Mouse (Mus musculus) c-Kit-positive CD71-negative TER-119-negative erythroid progenitor cells, embryonic 14.5 days (primary cell): ENCODE measurements at regions not wholly inside any gene's neighbourhood (a gene's known extent, or its start where the extent isn't known, plus 50 kb on each side); places are given as distances from the start of the nearest gene placed in this dataset.

Experiments used
- DNase-seq: peaks from one replicate; pipeline ENCODE4 v3.0.0-alpha.2; 2013; ENCODE audit warnings: low read depth

DNA sequence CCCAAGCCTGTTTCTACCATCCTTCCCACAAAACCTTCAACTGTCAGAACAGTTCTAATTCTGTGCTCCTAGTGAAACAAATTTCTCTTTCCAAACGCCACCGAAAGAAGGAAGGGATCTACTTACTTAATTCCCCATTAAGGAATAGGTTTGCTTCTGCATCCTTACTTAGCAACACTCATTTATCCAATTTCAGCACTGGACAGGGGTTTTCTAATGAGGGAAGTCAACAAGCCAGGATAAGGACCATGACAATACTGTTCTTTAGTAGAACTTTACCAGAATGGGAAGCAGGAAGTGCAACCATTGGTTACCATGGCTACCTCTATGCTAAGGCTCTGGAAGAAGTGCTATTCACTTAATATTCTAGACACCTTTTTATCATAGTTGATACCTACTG lies 68.6 kb upstream of the Id4 start:
- no peak for DNase-seq

DNA sequence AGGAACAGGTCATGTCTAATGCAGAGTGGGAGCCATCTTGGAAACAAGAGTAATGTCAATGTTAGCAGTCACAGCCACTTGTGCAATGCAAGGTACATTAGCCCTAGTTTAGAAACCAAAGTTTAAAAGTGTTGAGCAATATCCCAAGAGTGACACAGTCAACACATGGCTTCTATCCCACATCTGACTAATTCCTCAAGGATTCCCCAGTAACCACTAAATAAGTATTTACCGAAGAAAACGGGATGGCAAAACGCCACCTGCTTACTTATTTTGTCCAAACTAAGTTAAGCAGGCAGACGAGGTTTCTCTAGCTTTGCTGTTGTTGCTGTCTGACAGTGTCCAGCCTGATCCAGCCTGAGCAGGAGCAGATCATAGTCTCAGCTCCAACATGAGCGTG lies 67.1 kb upstream of the Id4 start:
- DNase-seq, result no peak

GRCm38 (mm10) chr13:48207824-48208223 lies 53.2 kb upstream of the Id4 start:
- no peak for DNase-seq
